Mouse (Mus musculus): ENCODE data around the gene Hist1h2ap. TPM values are rescaled to one million over a fixed set of nuclear protein-coding genes. Genes with fewer than 3 reads are reported as not detected.
"Not testable (repeated sequence)": the region's sequence is repeated elsewhere in the genome, so short reads cannot be mapped to it uniquely, and the experiment has no call there.

The Hist1h2ap gene
- polyA plus RNA-seq (2014; fragmentation: Nextera tagmentation; extraction: Ambion mirVana) = 4,141 and 4,626 TPM in 2 replicates

DNA sequence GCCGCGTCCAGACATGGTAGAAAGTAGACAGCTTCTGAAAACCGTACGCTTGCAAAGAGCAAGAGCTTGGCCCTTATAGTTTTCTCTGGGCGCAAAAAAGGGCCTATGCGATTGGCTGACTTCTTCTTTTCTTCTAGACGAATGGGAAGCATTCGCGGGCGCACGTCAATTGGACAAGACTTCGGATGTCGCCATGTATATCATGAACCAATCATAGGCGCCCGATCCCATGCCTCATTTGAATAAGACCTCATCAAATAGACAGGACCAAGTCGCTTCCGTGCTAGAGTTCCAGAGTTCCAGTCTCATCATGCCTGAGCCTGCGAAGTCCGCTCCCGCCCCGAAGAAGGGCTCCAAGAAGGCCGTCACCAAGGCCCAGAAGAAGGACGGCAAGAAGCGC is at the start of gene Hist1h2ap, which contains the start of gene Hist1h2br:
Gene Hist1h2ap (minus strand): TSS at position 47 of the 400 bp plus-strand sequence.
Gene Hist1h2br (plus strand): TSS at position 283 of the 400 bp plus-strand sequence.
- WGBS = no CpG with 5 or more reads among the region's 24 CpGs
- not testable (repeated sequence) for H3K4me2 ChIP-seq (ENCODE audit: low read depth)
- peak; percentile 94 for ATAC-seq (ENCODE audit: insufficient read depth, low FRiP score, low TSS enrichment)

GRCm38 (mm10) chr13:21882760-21883405 is 49.6 kb upstream of the Hist1h2ap start:
- H3K27ac ChIP-seq (ENCODE audit: low read depth, low read length) = no peak overlapping the region
- H3K9ac ChIP-seq (ENCODE audit: low read length) = no peak overlapping the region; the same call in 1 of the 2 replicates
- no peaks in the 10 kb centered on the region for H3K4me1 ChIP-seq (ENCODE audit: control insufficient read depth, insufficient read depth, low read length)
- H3K4me3 ChIP-seq (ENCODE audit: low read depth, low read length) = peak overlapping the region; percentile 26
- H3K27me3 ChIP-seq (ENCODE audit: control insufficient read depth, insufficient read depth, low read length) = no peaks in the 10 kb centered on the region
- H3K4me2 ChIP-seq (ENCODE audit: low read depth) = peak overlapping the region; percentile 39
- no peaks in the 10 kb centered on the region for H3K36me3 ChIP-seq (ENCODE audit: control insufficient read depth, insufficient read depth, low read length)
- ATAC-seq (ENCODE audit: insufficient read depth, low FRiP score, low TSS enrichment) (peak; percentile 41; the same call in 1 of the 2 replicates), DNase-seq (ENCODE audit: low spot score) (peak; percentile 76)
- H3K9me3 ChIP-seq (ENCODE audit: control insufficient read depth, low read length) = no peaks in the 10 kb centered on the region
- under 1% methylated on average over 13 of the region's 13 CpGs for WGBS

More for the DNA sequence above, at the start of gene Hist1h2ap, which contains the start of gene Hist1h2br:
- H3K27me3 ChIP-seq (ENCODE audit: control insufficient read depth, insufficient read depth, low read length); DNase-seq (ENCODE audit: low spot score); H3K9me3 ChIP-seq (ENCODE audit: control insufficient read depth, low read length); H3K9ac ChIP-seq (ENCODE audit: low read length); H3K4me1 ChIP-seq (ENCODE audit: control insufficient read depth, insufficient read depth, low read length); H3K4me3 ChIP-seq (ENCODE audit: low read depth, low read length); H3K36me3 ChIP-seq (ENCODE audit: control insufficient read depth, insufficient read depth, low read length); H3K27ac ChIP-seq (ENCODE audit: low read depth, low read length): not testable (repeated sequence)

GRCm38 (mm10) chr13:21881878-21882669 is 48.8 kb upstream of the Hist1h2ap start:
- Histone ChIP-seq H3K9me3 (ENCODE audit: control insufficient read depth, low read length) (no peaks in the 10 kb centered on the region), H3K9ac (ENCODE audit: low read length) (no peak overlapping the region), H3K4me3 (ENCODE audit: low read depth, low read length) (peak overlapping the region; percentile 26), H3K27ac (ENCODE audit: low read depth, low read length) (no peak overlapping the region), H3K4me2 (ENCODE audit: low read depth) (peak overlapping the region; percentile 39), H3K36me3 (ENCODE audit: control insufficient read depth, insufficient read depth, low read length) (no peaks in the 10 kb centered on the region), H3K4me1 (ENCODE audit: control insufficient read depth, insufficient read depth, low read length) (no peaks in the 10 kb centered on the region), H3K27me3 (ENCODE audit: control insufficient read depth, insufficient read depth, low read length) (no peaks in the 10 kb centered on the region)
- WGBS = under 1% methylated on average over 27 of the region's 27 CpGs
- ATAC-seq (ENCODE audit: insufficient read depth, low FRiP score, low TSS enrichment) = no peak; the same call in 1 of the 2 replicates
- DNase-seq (ENCODE audit: low spot score) = peak; percentile 63

DNA sequence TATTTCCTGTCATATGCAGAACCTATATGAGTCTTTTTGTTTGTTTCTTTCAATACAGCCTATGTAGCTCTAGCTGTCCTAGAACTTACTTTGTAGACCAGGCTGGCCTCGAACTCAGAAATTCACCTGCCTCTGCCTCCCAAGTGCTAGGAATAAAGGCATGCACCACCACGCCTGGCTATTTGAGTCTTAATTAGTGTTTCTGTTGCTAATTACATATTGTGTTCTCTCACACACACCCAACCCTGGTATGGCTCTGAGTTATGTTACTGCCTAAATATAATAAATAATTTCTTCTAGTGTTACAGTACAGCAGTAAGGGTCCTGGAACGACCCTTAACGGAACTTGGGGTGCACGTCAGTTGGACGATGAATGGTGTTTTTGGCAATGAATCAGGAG is 47.4 kb upstream of the Hist1h2ap start:
- no peak overlapping the region for H3K4me3 ChIP-seq (ENCODE audit: low read depth, low read length)
- no peak for DNase-seq (ENCODE audit: low spot score)
- H3K4me1 ChIP-seq (ENCODE audit: control insufficient read depth, insufficient read depth, low read length) = no peaks in the 10 kb centered on the region
- no peak overlapping the region for H3K27ac ChIP-seq (ENCODE audit: low read depth, low read length)
- no peak overlapping the region for H3K4me2 ChIP-seq (ENCODE audit: low read depth)
- no peaks in the 10 kb centered on the region for H3K9me3 ChIP-seq (ENCODE audit: control insufficient read depth, low read length)
- H3K27me3 ChIP-seq (ENCODE audit: control insufficient read depth, insufficient read depth, low read length) = no peaks in the 10 kb centered on the region
- WGBS = 84% methylated on average over 6 of the region's 6 CpGs
- ATAC-seq (ENCODE audit: insufficient read depth, low FRiP score, low TSS enrichment) = no peak
- no peak overlapping the region for H3K9ac ChIP-seq (ENCODE audit: low read length)
- no peaks in the 10 kb centered on the region for H3K36me3 ChIP-seq (ENCODE audit: control insufficient read depth, insufficient read depth, low read length)

- WGBS = 73% methylated on average over 3 of the region's 3 CpGs
- H3K36me3 ChIP-seq (ENCODE audit: control insufficient read depth, insufficient read depth, low read length); DNase-seq (ENCODE audit: low spot score); ATAC-seq (ENCODE audit: insufficient read depth, low FRiP score, low TSS enrichment); H3K4me3 ChIP-seq (ENCODE audit: low read depth, low read length); H3K4me2 ChIP-seq (ENCODE audit: low read depth); H3K4me1 ChIP-seq (ENCODE audit: control insufficient read depth, insufficient read depth, low read length); H3K27me3 ChIP-seq (ENCODE audit: control insufficient read depth, insufficient read depth, low read length); H3K9ac ChIP-seq (ENCODE audit: low read length); H3K27ac ChIP-seq (ENCODE audit: low read depth, low read length); H3K9me3 ChIP-seq (ENCODE audit: control insufficient read depth, low read length): not testable (repeated sequence)
Measured at GRCm38 (mm10) chr13:21865503-21865902, 32.2 kb upstream of the Hist1h2ap start.

DNA sequence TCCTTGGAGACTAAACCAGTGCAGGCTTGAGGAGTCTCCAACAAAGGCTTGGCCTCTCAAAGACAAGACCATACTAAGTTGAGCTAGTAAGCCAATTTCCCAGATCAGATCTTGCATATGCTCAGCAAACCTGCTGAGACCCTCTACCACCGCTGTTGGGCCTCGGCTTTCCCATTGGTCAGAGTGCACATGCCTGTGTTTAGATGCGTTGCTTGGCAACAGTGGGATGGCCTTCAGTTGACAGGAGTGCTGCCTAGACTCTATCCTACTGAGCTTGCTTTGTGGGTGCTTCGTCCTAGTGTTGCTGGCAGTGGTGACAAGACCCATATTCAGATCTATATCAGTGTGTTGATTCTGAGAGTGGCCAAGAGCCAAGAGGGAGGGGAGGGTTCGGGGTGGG is 28.3 kb upstream of the Hist1h2ap start:
- DNase-seq (ENCODE audit: low spot score) (no peak), ATAC-seq (ENCODE audit: insufficient read depth, low FRiP score, low TSS enrichment) (no peak; the same call in 1 of the 2 replicates)
- 10% methylated on average over 5 of the region's 5 CpGs for WGBS
- Histone ChIP-seq H3K9ac (ENCODE audit: low read length) (no peak overlapping the region), H3K36me3 (ENCODE audit: control insufficient read depth, insufficient read depth, low read length) (no peaks in the 10 kb centered on the region), H3K4me1 (ENCODE audit: control insufficient read depth, insufficient read depth, low read length) (no peaks in the 10 kb centered on the region), H3K4me3 (ENCODE audit: low read depth, low read length) (no peak overlapping the region), H3K4me2 (ENCODE audit: low read depth) (no peak overlapping the region), H3K27me3 (ENCODE audit: control insufficient read depth, insufficient read depth, low read length) (no peaks in the 10 kb centered on the region), H3K27ac (ENCODE audit: low read depth, low read length) (no peak overlapping the region), H3K9me3 (ENCODE audit: control insufficient read depth, low read length) (no peaks in the 10 kb centered on the region)

- Histone ChIP-seq H3K27ac (ENCODE audit: low read depth, low read length) (no peak overlapping the region), H3K4me3 (ENCODE audit: low read depth, low read length) (peak overlapping the region; percentile 46), H3K9me3 (ENCODE audit: control insufficient read depth, low read length) (no peaks in the 10 kb centered on the region), H3K4me1 (ENCODE audit: control insufficient read depth, insufficient read depth, low read length) (no peaks in the 10 kb centered on the region), H3K27me3 (ENCODE audit: control insufficient read depth, insufficient read depth, low read length) (no peaks in the 10 kb centered on the region), H3K9ac (ENCODE audit: low read length) (peak overlapping the region; percentile 22; the same call in 1 of the 2 replicates), H3K4me2 (ENCODE audit: low read depth) (peak overlapping the region; percentile 44), H3K36me3 (ENCODE audit: control insufficient read depth, insufficient read depth, low read length) (no peaks in the 10 kb centered on the region)
- no peak for ATAC-seq (ENCODE audit: insufficient read depth, low FRiP score, low TSS enrichment)
- WGBS = under 1% methylated on average over 15 of the region's 15 CpGs
- DNase-seq (ENCODE audit: low spot score) = peak; percentile 53
Measured at GRCm38 (mm10) chr13:21855698-21856162, 22.4 kb upstream of the Hist1h2ap start.

DNA sequence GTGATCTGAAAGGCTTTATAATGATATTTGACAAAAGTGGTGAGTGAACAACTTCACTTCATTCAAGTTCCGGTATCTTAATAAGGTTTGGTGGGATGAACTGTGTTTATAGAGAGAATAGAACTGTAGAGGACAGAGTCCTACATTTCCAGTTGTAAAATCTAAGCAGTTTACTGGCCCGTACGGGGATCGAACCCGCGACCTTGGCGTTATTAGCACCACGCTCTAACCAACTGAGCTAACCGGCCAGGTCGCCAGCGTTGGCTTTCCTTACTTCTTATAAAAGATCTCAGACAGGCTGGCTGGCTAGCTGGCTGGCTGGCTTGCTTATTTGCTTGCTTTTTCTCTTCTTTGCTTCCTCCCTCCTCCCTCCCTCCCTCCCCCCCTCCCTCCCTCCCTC is 21.8 kb upstream of the Hist1h2ap start:
- 1% methylated on average over 11 of the region's 11 CpGs for WGBS
- Histone ChIP-seq H3K4me3 (ENCODE audit: low read depth, low read length) (peak overlapping the region; percentile 46), H3K4me2 (ENCODE audit: low read depth) (peak overlapping the region; percentile 44; the same call in 1 of the 2 replicates), H3K36me3 (ENCODE audit: control insufficient read depth, insufficient read depth, low read length) (no peaks in the 10 kb centered on the region), H3K27ac (ENCODE audit: low read depth, low read length) (no peak overlapping the region), H3K27me3 (ENCODE audit: control insufficient read depth, insufficient read depth, low read length) (no peaks in the 10 kb centered on the region), H3K9ac (ENCODE audit: low read length) (no peak overlapping the region), H3K9me3 (ENCODE audit: control insufficient read depth, low read length) (no peaks in the 10 kb centered on the region), H3K4me1 (ENCODE audit: control insufficient read depth, insufficient read depth, low read length) (no peaks in the 10 kb centered on the region)
- DNase-seq (ENCODE audit: low spot score) (peak; percentile 85), ATAC-seq (ENCODE audit: insufficient read depth, low FRiP score, low TSS enrichment) (peak; percentile 53)
